Mouse (Mus musculus): ENCODE data around the gene Cyb5r4. TPM values are rescaled to one million over a fixed set of nuclear protein-coding genes. Genes with fewer than 3 reads are reported as not detected.
"Not testable (repeated sequence)": the region's sequence is repeated elsewhere in the genome, so short reads cannot be mapped to it uniquely, and the experiment has no call there.

Cyb5r4 gene
- polyA plus RNA-seq, 1 experiment from 2014 or later = 47.3 TPM

DNA sequence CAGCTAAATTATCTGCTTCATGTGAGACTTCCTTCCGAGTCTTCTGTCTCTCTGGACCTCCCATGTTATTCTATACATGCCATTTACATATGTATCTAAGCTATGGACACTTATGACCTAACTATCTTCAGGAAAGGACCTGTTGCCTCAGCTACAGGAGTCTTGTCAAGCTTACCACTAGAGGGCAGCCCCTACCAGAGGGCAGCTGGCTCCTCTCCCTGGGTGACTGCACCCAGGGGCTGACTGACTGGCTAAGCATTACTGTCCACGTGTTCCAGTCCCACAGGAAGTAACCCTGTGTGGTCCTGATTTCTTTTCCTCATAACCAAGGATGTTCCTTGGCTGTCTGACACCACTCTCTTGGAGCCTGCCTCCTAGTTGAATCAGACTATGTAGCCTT lies 76.2 kb downstream of the Cyb5r4 start:
- 40% methylated on average over 2 of the region's 2 CpGs for WGBS
- H3K9me3 ChIP-seq = no peaks in the 10 kb centered on the region
- no peak overlapping the region for H3K9ac ChIP-seq

DNA sequence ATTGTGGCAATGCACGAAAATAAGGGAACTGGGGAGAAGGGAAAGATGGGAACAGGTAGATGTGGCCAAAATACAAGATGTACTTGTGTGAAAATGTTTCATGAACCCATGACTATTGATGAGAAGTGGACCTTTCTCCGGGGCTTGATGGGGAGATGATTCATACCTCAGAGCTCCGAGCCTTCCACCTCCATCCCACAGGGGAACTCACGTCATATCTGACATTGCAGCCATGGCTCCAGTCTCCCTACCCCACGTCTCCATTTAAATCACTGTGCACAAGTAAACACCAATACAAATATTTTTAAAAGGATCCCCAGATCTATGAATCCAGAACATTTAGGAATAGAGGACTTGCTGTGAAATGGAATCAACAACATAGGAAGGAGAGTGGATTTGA lies 93.2 kb downstream of the Cyb5r4 start:
- H3K9me3 ChIP-seq = no peaks in the 10 kb centered on the region

More for the DNA sequence above, 76.2 kb downstream of the Cyb5r4 start:
- H3K36me3 ChIP-seq = no peaks in the 10 kb centered on the region
- no peaks in the 10 kb centered on the region for H3K27me3 ChIP-seq (replicated peaks)
- ATAC-seq (ENCODE audit: extremely low read depth, insufficient number of reproducible peaks, low FRiP score, low TSS enrichment) = no peak
- no peak overlapping the region for H3K27ac ChIP-seq (replicated peaks)
- no peaks in the 10 kb centered on the region for H3K4me1 ChIP-seq
- H3K4me2 ChIP-seq = no peak overlapping the region
- no peak overlapping the region for H3K4me3 ChIP-seq

DNA sequence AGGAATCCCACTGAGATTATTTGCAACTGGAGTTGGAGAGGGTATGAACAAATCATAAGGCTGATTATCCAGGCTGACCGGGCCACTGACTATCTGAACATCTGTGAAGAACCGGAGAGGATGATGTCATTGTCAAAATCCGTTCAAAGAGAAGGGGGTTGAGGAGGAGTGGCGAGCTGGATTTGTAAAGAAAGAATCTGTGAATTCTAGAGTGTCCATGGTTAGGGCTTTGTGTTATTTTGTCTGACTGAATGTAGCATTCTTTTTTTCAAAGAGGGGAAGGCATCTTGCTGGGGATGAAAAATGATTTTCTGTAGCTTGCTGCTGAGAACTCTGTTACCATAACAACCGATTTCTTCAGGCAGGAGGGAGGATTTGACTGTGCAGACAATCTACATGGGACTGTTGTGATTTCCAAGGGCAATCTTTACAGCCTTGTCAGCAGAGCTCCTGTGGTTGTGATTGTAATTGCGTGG lies 93.7 kb downstream of the Cyb5r4 start:
- no peaks in the 10 kb centered on the region for H3K4me1 ChIP-seq
- H3K27ac ChIP-seq (replicated peaks) = no peak overlapping the region
- H3K9me3 ChIP-seq = no peaks in the 10 kb centered on the region
- H3K4me3 ChIP-seq = no peak overlapping the region
- no peak overlapping the region for H3K4me2 ChIP-seq
- WGBS = 56% methylated on average over 6 of the region's 6 CpGs
- H3K9ac ChIP-seq = no peak overlapping the region
- H3K36me3 ChIP-seq = no peaks in the 10 kb centered on the region
- ATAC-seq (ENCODE audit: extremely low read depth, insufficient number of reproducible peaks, low FRiP score, low TSS enrichment) = no peak
- no peaks in the 10 kb centered on the region for H3K27me3 ChIP-seq (replicated peaks)

More for the DNA sequence above, 93.2 kb downstream of the Cyb5r4 start:
- ATAC-seq (ENCODE audit: extremely low read depth, insufficient number of reproducible peaks, low FRiP score, low TSS enrichment) = no peak
- no peak overlapping the region for H3K4me2 ChIP-seq
- 73% methylated on average over 5 of the region's 5 CpGs for WGBS
- H3K9ac ChIP-seq = no peak overlapping the region
- H3K36me3 ChIP-seq = no peaks in the 10 kb centered on the region
- H3K4me3 ChIP-seq = no peak overlapping the region
- no peaks in the 10 kb centered on the region for H3K4me1 ChIP-seq
- H3K27me3 ChIP-seq (replicated peaks) = no peaks in the 10 kb centered on the region
- no peak overlapping the region for H3K27ac ChIP-seq (replicated peaks)

DNA sequence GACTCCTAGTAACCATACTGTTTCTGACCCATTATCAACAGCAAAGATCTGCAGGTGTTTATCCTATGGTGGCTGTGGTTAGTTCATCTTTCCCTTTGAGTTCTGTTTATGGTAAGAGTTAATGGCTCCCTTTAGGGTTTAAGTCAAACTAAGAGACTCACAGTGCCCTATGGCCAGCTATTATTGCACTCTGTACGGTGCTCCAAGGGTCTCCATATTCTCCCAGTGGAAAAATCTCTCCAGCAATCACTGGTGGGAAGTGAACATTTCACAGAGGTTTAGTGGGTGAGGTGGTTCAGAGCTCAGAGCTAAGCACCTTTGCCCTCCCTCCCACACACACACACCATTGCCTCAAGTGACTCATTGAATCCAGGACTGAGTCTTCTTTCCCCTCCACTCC lies 94.2 kb downstream of the Cyb5r4 start:
- WGBS = 80% methylated on average over 1 of the region's 1 CpGs
- H3K9ac ChIP-seq = no peak overlapping the region
- no peaks in the 10 kb centered on the region for H3K9me3 ChIP-seq
- no peak overlapping the region for H3K4me3 ChIP-seq
- ATAC-seq (ENCODE audit: extremely low read depth, insufficient number of reproducible peaks, low FRiP score, low TSS enrichment) = no peak
- H3K36me3 ChIP-seq = no peaks in the 10 kb centered on the region
- no peak overlapping the region for H3K4me2 ChIP-seq
- H3K4me1 ChIP-seq = no peaks in the 10 kb centered on the region
- H3K27ac ChIP-seq (replicated peaks) = no peak overlapping the region
- no peaks in the 10 kb centered on the region for H3K27me3 ChIP-seq (replicated peaks)

DNA sequence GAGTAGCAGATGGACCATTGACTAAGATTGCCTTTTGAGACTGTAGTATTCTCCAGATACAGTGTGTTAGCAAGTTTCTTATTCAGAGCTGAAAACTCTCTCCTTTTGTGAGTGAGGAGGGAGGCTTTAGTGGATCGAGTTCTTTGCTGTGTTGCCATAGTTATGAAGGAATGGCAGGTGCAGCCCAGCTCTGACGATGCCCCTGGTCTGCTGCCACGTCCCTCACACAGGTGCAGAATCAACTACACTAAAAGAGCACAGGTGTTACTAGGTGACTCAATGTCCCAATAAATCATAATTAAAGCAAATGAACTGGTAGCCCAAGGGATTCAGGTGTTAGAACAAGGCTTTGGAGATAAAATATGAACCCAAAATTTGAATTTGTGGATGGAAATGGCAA lies 97.2 kb downstream of the Cyb5r4 start:
- WGBS = 68% methylated on average over 3 of the region's 3 CpGs
- H3K9me3 ChIP-seq = no peaks in the 10 kb centered on the region
- H3K4me2 ChIP-seq = no peak overlapping the region
- ATAC-seq (ENCODE audit: extremely low read depth, insufficient number of reproducible peaks, low FRiP score, low TSS enrichment) = no peak
- H3K4me1 ChIP-seq = no peaks in the 10 kb centered on the region
- no peak overlapping the region for H3K4me3 ChIP-seq
- no peak overlapping the region for H3K27ac ChIP-seq (replicated peaks)
- no peak overlapping the region for H3K9ac ChIP-seq
- H3K36me3 ChIP-seq = no peaks in the 10 kb centered on the region
- H3K27me3 ChIP-seq (replicated peaks) = no peaks in the 10 kb centered on the region

DNA sequence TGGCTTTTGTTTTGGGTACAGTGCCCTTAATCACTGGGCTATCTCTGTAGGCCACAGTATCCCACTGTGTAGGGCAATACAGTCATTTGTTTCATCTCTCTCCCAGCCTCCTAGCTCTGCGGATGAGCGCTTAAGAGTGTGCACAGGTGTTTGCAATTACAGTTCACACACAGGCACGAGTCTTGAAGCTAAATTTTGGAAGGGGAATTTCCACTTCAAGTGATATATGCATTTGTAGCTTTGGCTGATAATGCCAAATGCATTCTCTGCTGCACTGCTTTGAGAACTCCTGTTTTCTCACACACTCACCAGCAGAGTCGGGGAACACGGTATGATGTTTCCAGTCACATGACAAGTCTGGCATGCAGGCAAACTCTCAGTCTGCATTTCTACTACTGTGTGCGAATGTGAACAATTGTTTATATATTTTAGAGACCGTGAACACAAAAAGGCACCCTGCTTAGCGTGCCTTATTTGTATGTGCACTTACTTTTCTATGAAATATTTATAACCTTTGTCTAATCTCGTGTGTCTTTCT lies 100.2 kb downstream of the Cyb5r4 start:
- Histone ChIP-seq H3K4me3 (no peak overlapping the region), H3K36me3 (no peaks in the 10 kb centered on the region), H3K4me1 (no peaks in the 10 kb centered on the region), H3K4me2 (no peak overlapping the region), H3K27me3 (replicated peaks) (no peaks in the 10 kb centered on the region), H3K9ac (no peak overlapping the region), H3K27ac (replicated peaks) (no peak overlapping the region), H3K9me3 (no peaks in the 10 kb centered on the region)
- ATAC-seq (ENCODE audit: extremely low read depth, insufficient number of reproducible peaks, low FRiP score, low TSS enrichment) = no peak
- WGBS = 58% methylated on average over 9 of the region's 9 CpGs

DNA sequence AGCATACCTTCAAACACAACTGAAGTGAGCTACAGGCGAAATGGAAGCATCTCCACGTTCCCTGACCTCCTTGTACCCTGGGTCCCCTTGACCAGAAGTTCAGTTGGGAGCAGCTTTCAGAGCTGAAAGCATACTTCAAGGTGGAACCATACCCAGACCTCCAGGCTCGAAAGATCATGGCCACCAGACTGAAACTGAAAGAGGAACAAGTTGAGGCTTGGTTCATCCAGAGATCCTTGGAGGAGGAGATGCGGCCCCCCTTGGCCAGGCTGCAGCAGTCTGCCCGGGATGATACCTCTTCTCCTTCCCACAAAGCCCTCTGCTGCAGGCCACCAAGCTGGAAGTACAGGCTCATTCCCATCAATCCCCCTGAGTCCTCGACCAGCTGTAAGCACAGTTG lies 105.2 kb downstream of the Cyb5r4 start:
- not testable (repeated sequence) for H3K4me2 ChIP-seq; ATAC-seq (ENCODE audit: extremely low read depth, insufficient number of reproducible peaks, low FRiP score, low TSS enrichment); H3K36me3 ChIP-seq; H3K27ac ChIP-seq (replicated peaks); H3K9me3 ChIP-seq; H3K27me3 ChIP-seq (replicated peaks); H3K4me3 ChIP-seq; H3K4me1 ChIP-seq; H3K9ac ChIP-seq
- 66% methylated on average over 6 of the region's 6 CpGs for WGBS

Other genes starting within 250 kb of the Cyb5r4 start
- gene Snap91, start 141.4 kb upstream of the Cyb5r4 start, polyA plus RNA-seq (2015; fragmentation: Nextera tagmentation; extraction: Ambion mirVana) = 75.7 and 79.1 TPM in 2 replicates
- gene Ripply2, start 6.5 kb upstream of the Cyb5r4 start, polyA plus RNA-seq (2015; fragmentation: Nextera tagmentation; extraction: Ambion mirVana) = 0.90 and 1.2 TPM in 2 replicates
- not detected in 2 replicates for gene Mrap2, start 122.3 kb downstream of the Cyb5r4 start, polyA plus RNA-seq (2015; fragmentation: Nextera tagmentation; extraction: Ambion mirVana)
- gene Cep162, start 233.5 kb downstream of the Cyb5r4 start, polyA plus RNA-seq (2015; fragmentation: Nextera tagmentation; extraction: Ambion mirVana) = 3.6 and 3.7 TPM in 2 replicates

Data from heart, embryonic 13.5 days (tissue).